Mouse (Mus musculus): ENCODE measurements around the gene Lrg1. TPM values are rescaled to one million over a fixed set of nuclear protein-coding genes. Genes with fewer than 3 reads are reported as not detected.
"Not testable (repeated sequence)": the region's sequence is repeated elsewhere in the genome, so short reads cannot be mapped to it uniquely, and the experiment has no call there.

Lrg1 gene
- polyA plus RNA-seq, 1 experiment: not detected

GRCm38 (mm10) chr17:56111864-56112263 lies 9.9 kb downstream of the Lrg1 start:
- Histone ChIP-seq H3K4me3 (ENCODE audit: insufficient read depth, low read length) (no peak overlapping the region), H3K27ac (ENCODE audit: insufficient read depth, low read depth, low read length) (no peak overlapping the region), H3K4me1 (ENCODE audit: control insufficient read depth, insufficient read depth, low read length) (no peaks in the 10 kb centered on the region)
- no peak for TF ChIP-seq POLR2A (IDR thresholded peaks at IDR 0.05; ENCODE audit: borderline replicate concordance, low read depth, low read length)
- peak; percentile 91 for TF ChIP-seq CTCF (IDR thresholded peaks at IDR 0.05; ENCODE audit: low read depth, low read length)

GRCm38 (mm10) chr17:56111021-56111420 lies 10.8 kb downstream of the Lrg1 start:
- no peak overlapping the region for H3K27ac ChIP-seq (ENCODE audit: insufficient read depth, low read depth, low read length)
- no peak overlapping the region for H3K4me3 ChIP-seq (ENCODE audit: insufficient read depth, low read length)
- no peak for TF ChIP-seq POLR2A (IDR thresholded peaks at IDR 0.05; ENCODE audit: borderline replicate concordance, low read depth, low read length)
- TF ChIP-seq CTCF (IDR thresholded peaks at IDR 0.05; ENCODE audit: low read depth, low read length): no peak
- H3K4me1 ChIP-seq (ENCODE audit: control insufficient read depth, insufficient read depth, low read length): no peaks in the 10 kb centered on the region

- H3K4me1 ChIP-seq (ENCODE audit: control insufficient read depth, insufficient read depth, low read length): no peaks in the 10 kb centered on the region
- H3K4me3 ChIP-seq (ENCODE audit: insufficient read depth, low read length): no peak overlapping the region
- H3K27ac ChIP-seq (ENCODE audit: insufficient read depth, low read depth, low read length): no peak overlapping the region
- TF ChIP-seq POLR2A (IDR thresholded peaks at IDR 0.05; ENCODE audit: borderline replicate concordance, low read depth, low read length) (no peak), CTCF (IDR thresholded peaks at IDR 0.05; ENCODE audit: low read depth, low read length) (no peak)
Measured at GRCm38 (mm10) chr17:56110571-56110970, 11.2 kb downstream of the Lrg1 start.

- no peaks in the 10 kb centered on the region for H3K4me1 ChIP-seq (ENCODE audit: control insufficient read depth, insufficient read depth, low read length)
- no peak for TF ChIP-seq POLR2A (IDR thresholded peaks at IDR 0.05; ENCODE audit: borderline replicate concordance, low read depth, low read length)
- TF ChIP-seq CTCF (IDR thresholded peaks at IDR 0.05; ENCODE audit: low read depth, low read length): no peak
- no peak within 1 kb of the TSS for H3K4me3 ChIP-seq (ENCODE audit: insufficient read depth, low read length)
- H3K27ac ChIP-seq (ENCODE audit: insufficient read depth, low read depth, low read length): no peak within 1 kb of the TSS
Measured at GRCm38 (mm10) chr17:56109219-56110051, 12.4 kb downstream of the Lrg1 start, which contains the start of gene Plin4. Plin4 (minus strand) TSS chr17:56109803.

- H3K4me3 ChIP-seq (ENCODE audit: insufficient read depth, low read length): no peak overlapping the region
- no peaks in the 10 kb centered on the region for H3K4me1 ChIP-seq (ENCODE audit: control insufficient read depth, insufficient read depth, low read length)
- TF ChIP-seq POLR2A (IDR thresholded peaks at IDR 0.05; ENCODE audit: borderline replicate concordance, low read depth, low read length) (no peak), CTCF (IDR thresholded peaks at IDR 0.05; ENCODE audit: low read depth, low read length) (no peak)
Measured at GRCm38 (mm10) chr17:56108334-56109044, 13.3 kb downstream of the Lrg1 start.

GRCm38 (mm10) chr17:56107736-56108135 lies 14.1 kb downstream of the Lrg1 start:
- no peak overlapping the region for H3K4me3 ChIP-seq (ENCODE audit: insufficient read depth, low read length)
- no peak for TF ChIP-seq POLR2A (IDR thresholded peaks at IDR 0.05; ENCODE audit: borderline replicate concordance, low read depth, low read length)
- TF ChIP-seq CTCF (IDR thresholded peaks at IDR 0.05; ENCODE audit: low read depth, low read length): no peak
- H3K4me1 ChIP-seq (ENCODE audit: control insufficient read depth, insufficient read depth, low read length): no peaks in the 10 kb centered on the region
- no peak overlapping the region for H3K27ac ChIP-seq (ENCODE audit: insufficient read depth, low read depth, low read length)

More at GRCm38 (mm10) chr17:56108334-56109044, 13.3 kb downstream of the Lrg1 start:
- no peak overlapping the region for H3K27ac ChIP-seq (ENCODE audit: insufficient read depth, low read depth, low read length)

- TF ChIP-seq POLR2A (IDR thresholded peaks at IDR 0.05; ENCODE audit: borderline replicate concordance, low read depth, low read length) (no peak), CTCF (IDR thresholded peaks at IDR 0.05; ENCODE audit: low read depth, low read length) (no peak)
- no peaks in the 10 kb centered on the region for H3K4me1 ChIP-seq (ENCODE audit: control insufficient read depth, insufficient read depth, low read length)
- no peak overlapping the region for H3K27ac ChIP-seq (ENCODE audit: insufficient read depth, low read depth, low read length)
- H3K4me3 ChIP-seq (ENCODE audit: insufficient read depth, low read length): no peak overlapping the region
Measured at GRCm38 (mm10) chr17:56106981-56107380, 14.8 kb downstream of the Lrg1 start.

GRCm38 (mm10) chr17:56106436-56106835 lies 15.4 kb downstream of the Lrg1 start:
- not testable (repeated sequence) for H3K4me1 ChIP-seq (ENCODE audit: control insufficient read depth, insufficient read depth, low read length); H3K27ac ChIP-seq (ENCODE audit: insufficient read depth, low read depth, low read length); H3K4me3 ChIP-seq (ENCODE audit: insufficient read depth, low read length)

- H3K27ac ChIP-seq (ENCODE audit: insufficient read depth, low read depth, low read length); H3K4me3 ChIP-seq (ENCODE audit: insufficient read depth, low read length); H3K4me1 ChIP-seq (ENCODE audit: control insufficient read depth, insufficient read depth, low read length): not testable (repeated sequence)
Measured at GRCm38 (mm10) chr17:56104821-56105220, 17.0 kb downstream of the Lrg1 start.

Measured in bone marrow macrophage, adult 2 months (primary cell).